Mouse (Mus musculus) embryonic facial prominence, embryonic 15.5 days (tissue): ENCODE measurements around the gene 1190007I07Rik. TPM values are rescaled to one million over a fixed set of nuclear protein-coding genes. Genes with fewer than 3 reads are reported as not detected.

Experiments
- ATAC-seq: fragments of 200-750 bp; cut with Nextera tagmentation; 2 replicates; pipeline ENCODE4 v1.8.0; 2017; ENCODE audit warnings: low read depth, moderate TSS enrichment; ENCODE audit not compliant: insufficient number of reproducible peaks, low FRiP score, low TSS enrichment
- H3K27ac ChIP-seq: fragments of 300-500 bp; sonication (generic); replicated peaks from 2 replicates; pipeline ENCODE4 v1.5.1; 2015; ENCODE audit warnings: mild to moderate bottlenecking, inconsistent platforms
- H3K27me3 ChIP-seq: fragments of 300-500 bp; sonication (generic); 2 replicates; pipeline ENCODE4 v1.6.1; 2015; ENCODE audit warnings: inconsistent platforms
- H3K36me3 ChIP-seq: fragments of 300-500 bp; sonication (generic); 2 replicates; pipeline ENCODE4 v1.6.1; 2015; ENCODE audit warnings: mild to moderate bottlenecking, inconsistent platforms
- H3K4me1 ChIP-seq: fragments of 300-500 bp; sonication (generic); 2 replicates; pipeline ENCODE4 v1.6.1; 2015; ENCODE audit warnings: inconsistent platforms
- H3K4me2 ChIP-seq: fragments of 300-500 bp; sonication (generic); replicated peaks from 2 replicates; pipeline ENCODE4 v1.6.1; 2015; ENCODE audit warnings: mild to moderate bottlenecking, inconsistent platforms
- H3K4me3 ChIP-seq: fragments of 300-500 bp; sonication (generic); replicated peaks from 2 replicates; pipeline ENCODE4 v1.5.1; 2015; ENCODE audit warnings: mild to moderate bottlenecking, inconsistent platforms
- H3K9ac ChIP-seq: fragments of 300-500 bp; sonication (generic); 2 replicates; pipeline ENCODE4 v1.6.1; 2015; ENCODE audit warnings: inconsistent platforms
- H3K9me3 ChIP-seq: fragments of 300-500 bp; sonication (generic); replicated peaks from 2 replicates; pipeline ENCODE4 v1.6.1; 2016; ENCODE audit warnings: inconsistent platforms
- WGBS: fragments of 180-500 bp; shearing (Covaris S2); methylation state at CpG from one replicate; pipeline ENCODE4 v1.1.7; 2015; 5-methylcytosine and 5-hydroxymethylcytosine counted together
- polyA plus RNA-seq: library from polyadenylated mRNA; unstranded; fragments of >200 nt; fragmentation: Nextera tagmentation; extraction: Ambion mirVana; gene quantifications from 2 replicates; pipeline ENCODE4 v1.2.1, GENCODE M21; 2015

The 1190007I07Rik gene
- polyA plus RNA-seq = 30.5 and 31.9 TPM in 2 replicates

GRCm38 (mm10) chr10:82622671-82623552 lies at the start of gene 1190007I07Rik:
Gene 1190007I07Rik, minus strand, starts transcription at chr10:82623228.
- no peaks in the 10 kb centered on the region for H3K36me3 ChIP-seq
- under 1% methylated on average over 60 of the region's 61 CpGs for WGBS

GRCm38 (mm10) chr10:82670205-82670604 lies 47.2 kb upstream of the 1190007I07Rik start:
- no peaks in the 10 kb centered on the region for H3K27me3 ChIP-seq
- H3K27ac ChIP-seq = no peak overlapping the region
- H3K4me1 ChIP-seq = 0 out of 2 replicates have a peak, but pooled peaks cover 4% of the 10 kb centered on the region
- H3K4me3 ChIP-seq = no peak overlapping the region
- H3K9me3 ChIP-seq = no peaks in the 10 kb centered on the region
- no peaks in the 10 kb centered on the region for H3K36me3 ChIP-seq
- H3K9ac ChIP-seq = no peak overlapping the region
- ATAC-seq = no peak
- H3K4me2 ChIP-seq = no peak overlapping the region
- 76% methylated on average over 6 of the region's 6 CpGs for WGBS

More at GRCm38 (mm10) chr10:82622671-82623552, at the start of gene 1190007I07Rik:
- Histone ChIP-seq H3K4me1 (peaks cover 6% of the 10 kb centered on the region; the same call in 1 of the 2 replicates), H3K9ac (peak within 1 kb of the TSS; percentile 60), H3K27ac (peak within 1 kb of the TSS; percentile 82), H3K4me3 (peak within 1 kb of the TSS; percentile 73), H3K27me3 (no peaks in the 10 kb centered on the region), H3K4me2 (peak within 1 kb of the TSS; percentile 62), H3K9me3 (no peaks in the 10 kb centered on the region)
- peak; percentile 86 for ATAC-seq

- 17% methylated on average over 22 of the region's 22 CpGs for whole genome bisulfite sequencing
- ATAC-seq = peak; percentile 90; the same call in 1 of the 2 replicates
Measured at GRCm38 (mm10) chr10:82666436-82667234, 43.6 kb upstream of the 1190007I07Rik start.

GRCm38 (mm10) chr10:82665951-82666350 lies 42.9 kb upstream of the 1190007I07Rik start:
- no peak for ATAC-seq
- 63% methylated on average over 3 of the region's 3 CpGs for WGBS
- H3K36me3 ChIP-seq = no peaks in the 10 kb centered on the region

More at GRCm38 (mm10) chr10:82666436-82667234, 43.6 kb upstream of the 1190007I07Rik start:
- Histone ChIP-seq H3K4me3 (peak overlapping the region; percentile 18), H3K27me3 (no peaks in the 10 kb centered on the region), H3K27ac (no peak overlapping the region), H3K9me3 (no peaks in the 10 kb centered on the region), H3K4me1 (0 out of 2 replicates have a peak, but pooled peaks cover 4% of the 10 kb centered on the region), H3K9ac (no peak overlapping the region), H3K36me3 (no peaks in the 10 kb centered on the region), H3K4me2 (peak overlapping the region; percentile 44)

GRCm38 (mm10) chr10:82663289-82663688 lies 40.3 kb upstream of the 1190007I07Rik start:
- 84% methylated on average over 2 of the region's 2 CpGs for WGBS
- Histone ChIP-seq H3K9me3 (no peaks in the 10 kb centered on the region), H3K27me3 (no peaks in the 10 kb centered on the region), H3K27ac (no peak overlapping the region), H3K36me3 (0 out of 2 replicates have a peak, but pooled peaks cover 3% of the 10 kb centered on the region), H3K4me3 (no peak overlapping the region), H3K4me1 (0 out of 2 replicates have a peak, but pooled peaks cover 4% of the 10 kb centered on the region), H3K9ac (no peak overlapping the region), H3K4me2 (no peak overlapping the region)
- no peak for ATAC-seq

More at GRCm38 (mm10) chr10:82665951-82666350, 42.9 kb upstream of the 1190007I07Rik start:
- no peak overlapping the region for H3K4me2 ChIP-seq
- no peak overlapping the region for H3K27ac ChIP-seq
- no peaks in the 10 kb centered on the region for H3K27me3 ChIP-seq
- no peak overlapping the region for H3K4me3 ChIP-seq
- no peak overlapping the region for H3K9ac ChIP-seq
- 0 out of 2 replicates have a peak, but pooled peaks cover 4% of the 10 kb centered on the region for H3K4me1 ChIP-seq
- no peaks in the 10 kb centered on the region for H3K9me3 ChIP-seq

- H3K27me3 ChIP-seq = no peaks in the 10 kb centered on the region
- no peak overlapping the region for H3K27ac ChIP-seq
- 0 out of 2 replicates have a peak, but pooled peaks cover 3% of the 10 kb centered on the region for H3K36me3 ChIP-seq
- H3K9ac ChIP-seq = no peak overlapping the region
- H3K4me1 ChIP-seq = 0 out of 2 replicates have a peak, but pooled peaks cover 4% of the 10 kb centered on the region
- H3K4me3 ChIP-seq = no peak overlapping the region
- H3K4me2 ChIP-seq = no peak overlapping the region
- 74% methylated on average over 14 of the region's 14 CpGs for WGBS
- H3K9me3 ChIP-seq = no peaks in the 10 kb centered on the region
- no peak for ATAC-seq
Measured at GRCm38 (mm10) chr10:82662267-82662990, 39.4 kb upstream of the 1190007I07Rik start.

GRCm38 (mm10) chr10:82661820-82662219 lies 38.8 kb upstream of the 1190007I07Rik start:
- Histone ChIP-seq H3K4me3 (no peak overlapping the region), H3K27me3 (no peaks in the 10 kb centered on the region), H3K4me1 (0 out of 2 replicates have a peak, but pooled peaks cover 3% of the 10 kb centered on the region), H3K36me3 (0 out of 2 replicates have a peak, but pooled peaks cover 3% of the 10 kb centered on the region), H3K9me3 (no peaks in the 10 kb centered on the region), H3K27ac (no peak overlapping the region), H3K4me2 (no peak overlapping the region), H3K9ac (no peak overlapping the region)
- no peak for ATAC-seq
- 86% methylated on average over 8 of the region's 8 CpGs for WGBS

GRCm38 (mm10) chr10:82654581-82654980 lies 31.6 kb upstream of the 1190007I07Rik start:
- no peaks in the 10 kb centered on the region for H3K9me3 ChIP-seq
- WGBS = 80% methylated on average over 3 of the region's 3 CpGs
- no peak overlapping the region for H3K4me2 ChIP-seq
- H3K4me3 ChIP-seq = no peak overlapping the region
- no peaks in the 10 kb centered on the region for H3K27me3 ChIP-seq
- H3K36me3 ChIP-seq = peaks cover 22% of the 10 kb centered on the region
- no peak for ATAC-seq
- no peaks in the 10 kb centered on the region for H3K4me1 ChIP-seq
- no peak overlapping the region for H3K9ac ChIP-seq
- H3K27ac ChIP-seq = no peak overlapping the region

GRCm38 (mm10) chr10:82652625-82653024 lies 29.6 kb upstream of the 1190007I07Rik start:
- Histone ChIP-seq H3K4me2 (no peak overlapping the region), H3K9me3 (no peaks in the 10 kb centered on the region), H3K27ac (no peak overlapping the region), H3K27me3 (no peaks in the 10 kb centered on the region), H3K9ac (no peak overlapping the region), H3K4me3 (no peak overlapping the region), H3K4me1 (no peaks in the 10 kb centered on the region), H3K36me3 (peaks cover 26% of the 10 kb centered on the region)
- WGBS = 62% methylated on average over 5 of the region's 5 CpGs
- no peak for ATAC-seq

- WGBS = 91% methylated on average over 5 of the region's 5 CpGs
- ATAC-seq = no peak
Measured at GRCm38 (mm10) chr10:82651221-82651620, 28.2 kb upstream of the 1190007I07Rik start.

More at GRCm38 (mm10) chr10:82651221-82651620, 28.2 kb upstream of the 1190007I07Rik start:
- no peaks in the 10 kb centered on the region for H3K27me3 ChIP-seq
- no peaks in the 10 kb centered on the region for H3K9me3 ChIP-seq
- H3K9ac ChIP-seq = no peak overlapping the region
- no peak overlapping the region for H3K27ac ChIP-seq
- H3K4me3 ChIP-seq = no peak overlapping the region
- peaks cover 38% of the 10 kb centered on the region for H3K36me3 ChIP-seq
- H3K4me1 ChIP-seq = no peaks in the 10 kb centered on the region
- H3K4me2 ChIP-seq = no peak overlapping the region
